In genomic region chr13:119727608-119728387, GRCm38 (mm10) we compare ENCODE assay signal across 9 mouse cellular contexts. TPM values are rescaled to one million over a fixed set of nuclear protein-coding genes. Genes with fewer than 3 reads are reported as not detected.
A peak's percentile ranks its signal among the peaks of the same experiment; 100 is the strongest.
DNase-seq lines count a peak whose midpoint lies in the region; ATAC-seq lines count a peak whose summit lies in the region.
"Had no signal": no experiment of that assay in that cellular context is flagged by ENCODE, and none has a peak within 500 bp of the region (broad histone marks: within the 10 kb centered on the region; RNA-seq: fewer than 3 reads in every experiment).

No protein-coding gene starts in this region.

- H3K36me3 ChIP-seq in heart, embryonic 11.5 days (ENCODE audit: control insufficient read depth, insufficient read depth, low read length) = no peaks in the 10 kb centered on the region
- H3K36me3 ChIP-seq in limb, embryonic 11.5 days (ENCODE audit: control insufficient read depth, insufficient read depth, low read length) = no peaks in the 10 kb centered on the region
- no peaks in the 10 kb centered on the region for H3K36me3 ChIP-seq in limb, embryonic 10.5 days
- no peaks in the 10 kb centered on the region for H3K36me3 ChIP-seq in hindbrain, embryonic 16.5 days (ENCODE audit: control insufficient read depth, insufficient read depth, low read length)
- H3K36me3 ChIP-seq: stomach, embryonic 15.5 days had no signal

- ATAC-seq in heart, embryonic 11.5 days (replicated peaks; ENCODE audit: insufficient number of reproducible peaks, low FRiP score, low TSS enrichment) = no peak
- no peak for ATAC-seq in limb, embryonic 11.5 days (ENCODE audit: insufficient number of reproducible peaks, low FRiP score, low TSS enrichment, low read depth)
- ATAC-seq in hindbrain, embryonic 16.5 days = peak; percentile 37; the same call in 1 of the 2 replicates

- H3K27ac ChIP-seq in heart, embryonic 11.5 days (ENCODE audit: low read depth, low read length) = no peak overlapping the region
- 0 out of 2 replicates have a peak overlapping the region, but pooled peaks have one; percentile 4 for H3K27ac ChIP-seq in limb, embryonic 11.5 days (replicated peaks; ENCODE audit: low read depth, low read length)
- H3K27ac ChIP-seq in limb, embryonic 10.5 days = no peak overlapping the region
- H3K27ac ChIP-seq in brown adipose tissue, adult 24 weeks (replicated peaks; ENCODE audit: low read depth, low read length) = peak overlapping the region; percentile 78
- no peak overlapping the region for H3K27ac ChIP-seq in hindbrain, embryonic 16.5 days (ENCODE audit: low read depth, low read length)
- H3K27ac ChIP-seq: stomach, embryonic 15.5 days had no signal

- no peak overlapping the region for H3K9ac ChIP-seq in heart, embryonic 11.5 days (ENCODE audit: low read depth, low read length)
- no peak overlapping the region for H3K9ac ChIP-seq in limb, embryonic 11.5 days (ENCODE audit: low read length)
- H3K9ac ChIP-seq in hindbrain, embryonic 16.5 days (ENCODE audit: low read depth, low read length) = no peak overlapping the region
- H3K9ac ChIP-seq: stomach, embryonic 15.5 days had no signal

- no peaks in the 10 kb centered on the region for H3K27me3 ChIP-seq in heart, embryonic 11.5 days (ENCODE audit: control insufficient read depth, insufficient read depth, low read length)
- H3K27me3 ChIP-seq in limb, embryonic 11.5 days (ENCODE audit: control insufficient read depth, insufficient read depth, low read length) = no peaks in the 10 kb centered on the region
- H3K27me3 ChIP-seq in limb, embryonic 10.5 days (ENCODE audit: low read depth, poor library complexity, severe bottlenecking) = no peaks in the 10 kb centered on the region
- H3K27me3 ChIP-seq in hindbrain, embryonic 16.5 days (replicated peaks; ENCODE audit: control insufficient read depth, insufficient read depth, low read length) = no peaks in the 10 kb centered on the region
- H3K27me3 ChIP-seq: stomach, embryonic 15.5 days had no signal

- H3K4me1 ChIP-seq in heart, embryonic 11.5 days (ENCODE audit: control insufficient read depth, insufficient read depth, low read length) = no peaks in the 10 kb centered on the region
- no peaks in the 10 kb centered on the region for H3K4me1 ChIP-seq in limb, embryonic 11.5 days (ENCODE audit: control insufficient read depth, insufficient read depth, low read length)
- no peaks in the 10 kb centered on the region; the same call in 1 of the 2 replicates for H3K4me1 ChIP-seq in limb, embryonic 10.5 days
- H3K4me1 ChIP-seq in brown adipose tissue, adult 24 weeks (ENCODE audit: control insufficient read depth, insufficient read depth, insufficient read length, low read length) = peaks cover 8% of the 10 kb centered on the region
- peaks cover 2% of the 10 kb centered on the region; the same call in 1 of the 2 replicates for H3K4me1 ChIP-seq in hindbrain, embryonic 16.5 days (ENCODE audit: control insufficient read depth, insufficient read depth, low read depth, low read length)
- H3K4me1 ChIP-seq: stomach, embryonic 15.5 days had no signal

- peak overlapping the region; percentile 47 for H3K4me2 ChIP-seq in heart, embryonic 11.5 days
- H3K4me2 ChIP-seq in limb, embryonic 11.5 days (ENCODE audit: low read depth, severe bottlenecking) = no peak overlapping the region
- H3K4me2 ChIP-seq in hindbrain, embryonic 16.5 days (ENCODE audit: low read length) = no peak overlapping the region
- H3K4me2 ChIP-seq: stomach, embryonic 15.5 days had no signal

- 53% methylated on average over 26 of the region's 26 CpGs for WGBS in heart, embryonic 11.5 days (ENCODE audit: insufficient replicate concordance)
- 74% methylated on average over 26 of the region's 26 CpGs for WGBS in limb, embryonic 11.5 days
- WGBS in limb, embryonic 10.5 days = 78% methylated on average over 26 of the region's 26 CpGs
- WGBS in hindbrain, embryonic 16.5 days = 60% methylated on average over 26 of the region's 26 CpGs

- no peaks in the 10 kb centered on the region for H3K9me3 ChIP-seq in heart, embryonic 11.5 days (replicated peaks; ENCODE audit: control insufficient read depth, low read length)
- no peaks in the 10 kb centered on the region for H3K9me3 ChIP-seq in limb, embryonic 11.5 days (ENCODE audit: control insufficient read depth, low read length)
- no peaks in the 10 kb centered on the region for H3K9me3 ChIP-seq in limb, embryonic 10.5 days (replicated peaks)
- no peaks in the 10 kb centered on the region for H3K9me3 ChIP-seq in hindbrain, embryonic 16.5 days (ENCODE audit: control insufficient read depth, low read length)
- H3K9me3 ChIP-seq: stomach, embryonic 15.5 days had no signal

- no peak overlapping the region for H3K4me3 ChIP-seq in heart, embryonic 11.5 days (ENCODE audit: low read depth, low read length)
- no peak overlapping the region for H3K4me3 ChIP-seq in limb, embryonic 11.5 days (ENCODE audit: low read depth, low read length)
- no peak overlapping the region for H3K4me3 ChIP-seq in limb, embryonic 10.5 days
- H3K4me3 ChIP-seq in brown adipose tissue, adult 24 weeks (ENCODE audit: insufficient read depth, low read depth, low read length) = no peak overlapping the region
- no peak overlapping the region for H3K4me3 ChIP-seq in hindbrain, embryonic 16.5 days (ENCODE audit: low read length)
- H3K4me3 ChIP-seq: stomach, embryonic 15.5 days had no signal

- DNase-seq in heart, postnatal 4 days = no peak
- DNase-seq in limb, embryonic 11.5 days (ENCODE audit: low spot score) = no peak
- no peak for DNase-seq in limb, embryonic 10.5 days (ENCODE audit: low spot score)
- no peak for DNase-seq in adrenal gland, postnatal 4 days (ENCODE audit: low spot score in 2 of 2)
- DNase-seq: kidney, postnatal 10 days had no signal

RNA-seq across cellular contexts. Expression of gene Nim1k, which starts 27.9 kb away (rescaled TPM):
- polyA plus RNA-seq in heart, embryonic 11.5 days (2014; fragmentation: Nextera tagmentation; extraction: Ambion mirVana) = 0.73 and 1.0 TPM in 2 replicates
- under 1 TPM; 0.68 to 0.69 TPM for total RNA-seq in heart, postnatal 4 days (2021)
- 1.8 and 2.0 TPM in 2 replicates for polyA plus RNA-seq in limb, embryonic 11.5 days (2014; fragmentation: Nextera tagmentation; extraction: Ambion mirVana)
- polyA plus RNA-seq in limb, embryonic 10.5 days (2016; fragmentation: Nextera tagmentation; extraction: Ambion mirVana) = 1.6 and 1.7 TPM in 2 replicates
- polyA plus RNA-seq in brown adipose tissue, adult 24 weeks (2012; ENCODE audit: insufficient read depth, insufficient read length, missing spikeins) = 1.7 and 3.0 TPM in 2 replicates
- 6.7 and 7.5 TPM in 2 replicates for polyA plus RNA-seq in hindbrain, embryonic 16.5 days (2015; fragmentation: Nextera tagmentation; extraction: Ambion mirVana)
- 1 to 10 TPM; 3.9 to 4.4 TPM for total RNA-seq in adrenal gland, postnatal 4 days (2021)

RNA-seq across cellular contexts. Expression of gene Hmgcs1, which starts 37.6 kb away (rescaled TPM):
- polyA plus RNA-seq in heart, embryonic 11.5 days (2014; fragmentation: Nextera tagmentation; extraction: Ambion mirVana) = 102 and 124 TPM in 2 replicates
- 100 to 1,000 TPM; 107 to 115 TPM for total RNA-seq in heart, postnatal 4 days (2021)
- 212 and 221 TPM in 2 replicates for polyA plus RNA-seq in limb, embryonic 11.5 days (2014; fragmentation: Nextera tagmentation; extraction: Ambion mirVana)
- polyA plus RNA-seq in limb, embryonic 10.5 days (2016; fragmentation: Nextera tagmentation; extraction: Ambion mirVana) = 195 and 225 TPM in 2 replicates
- 191 and 228 TPM in 2 replicates for polyA plus RNA-seq in brown adipose tissue, adult 24 weeks (2012; ENCODE audit: insufficient read depth, insufficient read length, missing spikeins)
- 567 and 577 TPM in 2 replicates for polyA plus RNA-seq in hindbrain, embryonic 16.5 days (2015; fragmentation: Nextera tagmentation; extraction: Ambion mirVana)
- 100 to 1,000 TPM; 211 to 213 TPM for total RNA-seq in adrenal gland, postnatal 4 days (2021)

Comparison
In these comparisons a context has a peak if more than half of its experiments do, and no peak if none do; other contexts are left out.
1. H3K27ac ChIP-seq: peak in limb, embryonic 11.5 days (single experiment) and brown adipose tissue, adult 24 weeks (single experiment); none in heart, embryonic 11.5 days (single experiment), limb, embryonic 10.5 days (single experiment) and hindbrain, embryonic 16.5 days (single experiment).